Mouse (Mus musculus) neural tube, embryonic 12.5 days (tissue): ENCODE results near the gene Nab2. TPM values are rescaled to one million over a fixed set of nuclear protein-coding genes. Genes with fewer than 3 reads are reported as not detected.
A peak's percentile ranks its signal among the peaks of the same experiment; 100 is the strongest.

Source experiments
- ATAC-seq: fragments of 200-750 bp; cut with Nextera tagmentation; 2 replicates; pipeline ENCODE4 v1.8.0; 2017; ENCODE audit warnings: low read depth, mild to moderate bottlenecking, moderate TSS enrichment, moderate library complexity; ENCODE audit not compliant: low FRiP score
- H3K27ac ChIP-seq: fragments of 300-500 bp; sonication (generic); 2 replicates; pipeline ENCODE4 v1.5.1; 2016
- H3K27me3 ChIP-seq: fragments of 300-500 bp; sonication (generic); replicated peaks from 2 replicates; pipeline ENCODE4 v1.6.1; 2016; ENCODE audit warnings: mild to moderate bottlenecking
- H3K36me3 ChIP-seq: fragments of 300-500 bp; sonication (generic); 2 replicates; pipeline ENCODE4 v1.6.1; 2016; ENCODE audit warnings: mild to moderate bottlenecking
- H3K4me1 ChIP-seq: fragments of 300-500 bp; sonication (generic); 2 replicates; pipeline ENCODE4 v1.6.1; 2016
- H3K4me2 ChIP-seq: fragments of 300-500 bp; sonication (generic); replicated peaks from 2 replicates; pipeline ENCODE4 v1.6.1; 2016; ENCODE audit warnings: mild to moderate bottlenecking
- H3K4me3 ChIP-seq: fragments of 300-500 bp; sonication (generic); 2 replicates; pipeline ENCODE4 v1.5.1; 2016
- H3K9ac ChIP-seq: fragments of 300-500 bp; sonication (generic); 2 replicates; pipeline ENCODE4 v1.6.1; 2016; ENCODE audit warnings: mild to moderate bottlenecking
- H3K9me3 ChIP-seq: fragments of 300-500 bp; sonication (generic); 2 replicates; pipeline ENCODE4 v1.6.1; 2016; ENCODE audit warnings: mild to moderate bottlenecking
- WGBS: fragments of 180-500 bp; shearing (Covaris S2); methylation state at CpG from one replicate; pipeline ENCODE4 v1.1.7; 2016; 5-methylcytosine and 5-hydroxymethylcytosine counted together
- polyA plus RNA-seq: library from polyadenylated mRNA; unstranded; fragments of >200 nt; fragmentation: Nextera tagmentation; extraction: Ambion mirVana; gene quantifications from 2 replicates; pipeline ENCODE4 v1.2.1, GENCODE M21; 2016

The Nab2 gene
- polyA plus RNA-seq, 1 experiment from 2014 or later = 6.9 TPM

GRCm38 (mm10) chr10:127691053-127691452 is 22.7 kb upstream of the Nab2 start:
- Histone ChIP-seq H3K4me3 (no peak overlapping the region), H3K4me1 (no peaks in the 10 kb centered on the region), H3K4me2 (no peak overlapping the region), H3K27me3 (no peaks in the 10 kb centered on the region), H3K27ac (no peak overlapping the region), H3K9me3 (no peaks in the 10 kb centered on the region), H3K9ac (no peak overlapping the region), H3K36me3 (peaks cover 24% of the 10 kb centered on the region)
- ATAC-seq = no peak
- WGBS = 20% methylated on average over 1 of the region's 1 CpGs

GRCm38 (mm10) chr10:127682886-127683285 is 14.5 kb upstream of the Nab2 start:
- WGBS = 88% methylated on average over 6 of the region's 6 CpGs
- ATAC-seq = no peak
- H3K27me3 ChIP-seq = no peaks in the 10 kb centered on the region

GRCm38 (mm10) chr10:127679881-127680280 is 11.5 kb upstream of the Nab2 start:
- H3K4me3 ChIP-seq = no peak overlapping the region
- H3K4me1 ChIP-seq = peaks cover 12% of the 10 kb centered on the region; the same call in 1 of the 2 replicates
- no peaks in the 10 kb centered on the region for H3K27me3 ChIP-seq
- no peaks in the 10 kb centered on the region for H3K36me3 ChIP-seq
- H3K9me3 ChIP-seq = no peaks in the 10 kb centered on the region
- ATAC-seq = no peak
- WGBS = 88% methylated on average over 3 of the region's 3 CpGs
- no peak overlapping the region for H3K4me2 ChIP-seq
- no peak overlapping the region for H3K27ac ChIP-seq
- H3K9ac ChIP-seq = no peak overlapping the region

More at GRCm38 (mm10) chr10:127682886-127683285, 14.5 kb upstream of the Nab2 start:
- H3K9ac ChIP-seq = no peak overlapping the region
- 0 out of 2 replicates have a peak, but pooled peaks cover 7% of the 10 kb centered on the region for H3K4me1 ChIP-seq
- no peak overlapping the region for H3K4me2 ChIP-seq
- H3K4me3 ChIP-seq = no peak overlapping the region
- no peak overlapping the region for H3K27ac ChIP-seq
- no peaks in the 10 kb centered on the region for H3K9me3 ChIP-seq
- H3K36me3 ChIP-seq = no peaks in the 10 kb centered on the region

- Histone ChIP-seq H3K36me3 (no peaks in the 10 kb centered on the region), H3K4me1 (peaks cover 12% of the 10 kb centered on the region; the same call in 1 of the 2 replicates), H3K27me3 (no peaks in the 10 kb centered on the region), H3K9ac (no peak overlapping the region; the same call in 1 of the 2 replicates), H3K4me3 (no peak overlapping the region), H3K4me2 (no peak overlapping the region), H3K27ac (no peak overlapping the region), H3K9me3 (no peaks in the 10 kb centered on the region)
- 91% methylated on average over 1 of the region's 1 CpGs for WGBS
- ATAC-seq = no peak
Observed at GRCm38 (mm10) chr10:127679208-127679607, 10.8 kb upstream of the Nab2 start.

DNA sequence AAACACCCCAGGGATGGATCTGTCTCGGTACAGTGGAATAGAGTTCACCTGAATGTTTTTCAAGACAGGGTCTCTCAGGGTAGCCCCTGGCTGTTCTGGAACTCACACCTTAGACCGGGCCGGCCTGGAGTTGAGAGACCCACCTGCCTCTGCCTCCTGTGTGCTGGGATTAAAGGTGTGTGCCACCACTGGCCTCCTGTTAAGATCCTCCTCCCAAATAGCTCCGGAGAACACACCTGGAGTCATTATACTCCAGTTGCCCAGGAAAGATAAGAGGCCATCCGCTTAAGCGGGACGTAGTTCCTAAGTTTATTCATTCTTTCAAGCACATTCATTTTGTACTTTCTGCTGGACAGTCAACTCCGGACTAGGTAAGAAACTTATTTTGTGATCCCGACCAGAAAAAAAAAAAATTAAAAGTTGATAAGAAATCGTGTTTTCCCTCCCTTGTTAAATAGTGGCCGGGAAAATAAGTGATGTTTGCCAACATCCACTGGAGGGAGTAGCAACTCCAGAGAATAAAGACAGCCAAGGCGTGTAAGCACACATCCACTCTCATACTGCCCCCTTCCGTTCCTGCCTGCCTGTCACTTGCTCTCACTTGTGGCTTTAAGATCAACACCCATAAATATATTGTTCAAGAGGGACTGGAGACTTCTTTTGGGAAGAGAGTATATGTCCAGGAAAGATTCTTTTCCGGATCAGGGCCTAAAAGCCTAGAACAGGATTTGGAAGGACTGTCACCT is 9.4 kb upstream of the Nab2 start:
- WGBS = 15% methylated on average over 14 of the region's 14 CpGs
- Histone ChIP-seq H3K27me3 (no peaks in the 10 kb centered on the region), H3K4me2 (peak overlapping the region; percentile 89), H3K9me3 (no peaks in the 10 kb centered on the region), H3K4me1 (peaks cover 12% of the 10 kb centered on the region; the same call in 1 of the 2 replicates), H3K4me3 (peak overlapping the region; percentile 49), H3K27ac (no peak overlapping the region), H3K9ac (peak overlapping the region; percentile 65), H3K36me3 (no peaks in the 10 kb centered on the region)
- peak; percentile 22; the same call in 1 of the 2 replicates for ATAC-seq

DNA sequence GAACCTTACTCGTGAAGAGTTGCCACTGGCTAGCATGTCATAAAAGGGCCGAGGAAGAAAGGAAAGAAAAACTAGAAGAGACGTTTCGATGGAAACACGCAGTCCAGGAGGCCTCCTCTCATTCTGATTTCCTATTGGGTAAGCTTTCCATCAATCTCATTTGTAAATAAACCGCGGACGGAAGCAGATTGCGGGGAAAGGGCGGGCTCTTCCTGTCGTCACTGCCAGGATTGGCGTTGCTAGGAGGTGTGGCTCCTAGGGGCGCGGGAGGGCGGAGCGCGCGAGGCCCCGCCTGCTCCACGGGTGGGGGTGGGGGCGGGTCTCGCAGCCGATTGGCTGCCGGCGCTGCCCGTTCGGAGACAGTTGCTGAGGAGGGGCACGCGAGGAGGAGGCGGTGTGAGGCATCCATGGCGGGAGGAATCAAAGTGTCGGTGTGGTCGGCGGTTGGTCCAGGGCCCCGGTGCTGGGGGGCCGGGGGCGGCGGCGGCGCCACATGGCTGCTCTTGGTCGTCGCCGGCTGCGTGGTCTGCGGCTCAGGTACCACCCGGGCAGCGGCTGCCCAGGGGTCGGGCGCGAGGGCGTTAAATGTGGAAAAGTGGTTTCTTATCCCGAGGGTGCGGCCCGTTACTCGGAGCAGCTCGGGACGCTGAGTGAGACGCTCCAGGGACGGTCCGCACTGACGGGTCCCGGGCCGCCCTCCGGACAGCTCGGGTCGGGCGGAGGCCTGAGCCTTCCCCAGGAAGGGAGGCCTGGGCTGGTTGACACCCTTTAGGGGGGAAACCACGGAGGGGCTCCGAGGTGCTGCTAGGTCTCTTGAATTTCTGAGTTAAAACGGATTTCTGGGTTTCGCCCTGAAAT is 8.6 kb upstream of the Nab2 start:
- peak overlapping the region; percentile 89 for H3K4me2 ChIP-seq
- no peak overlapping the region for H3K27ac ChIP-seq
- peak overlapping the region; percentile 65 for H3K9ac ChIP-seq
- WGBS = under 1% methylated on average over 71 of the region's 71 CpGs
- peak overlapping the region; percentile 49 for H3K4me3 ChIP-seq
- H3K27me3 ChIP-seq = no peaks in the 10 kb centered on the region
- H3K36me3 ChIP-seq = no peaks in the 10 kb centered on the region
- peaks cover 12% of the 10 kb centered on the region; the same call in 1 of the 2 replicates for H3K4me1 ChIP-seq
- H3K9me3 ChIP-seq = no peaks in the 10 kb centered on the region
- ATAC-seq = peak; percentile 96

DNA sequence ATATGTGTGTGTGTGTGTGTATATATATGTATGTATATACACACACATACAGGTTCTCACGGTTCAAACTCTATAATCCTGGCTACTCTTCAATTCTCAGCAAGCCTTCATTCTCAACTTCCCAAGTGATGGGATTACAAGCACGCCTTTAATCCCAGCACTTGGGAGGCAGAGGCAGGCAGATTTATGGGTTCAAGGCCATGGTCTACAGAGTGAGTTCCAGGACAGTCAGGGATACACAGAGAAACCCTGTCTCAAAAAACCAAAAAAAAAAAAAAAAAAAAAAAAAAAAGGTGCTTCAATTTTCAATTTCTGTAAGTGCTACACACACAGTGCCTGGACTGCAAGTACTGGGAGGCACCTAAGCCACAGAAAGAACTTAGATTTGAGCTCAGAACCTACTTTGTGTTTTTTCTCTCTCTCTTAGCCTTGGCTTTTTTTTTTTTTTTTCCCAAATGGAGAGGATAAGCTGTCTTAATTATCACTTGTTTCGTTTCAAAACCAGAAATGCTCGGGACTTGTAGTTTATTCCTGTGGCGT is 7.6 kb upstream of the Nab2 start:
- WGBS = 61% methylated on average over 5 of the region's 5 CpGs
- H3K4me2 ChIP-seq = peak overlapping the region; percentile 89
- H3K36me3 ChIP-seq = no peaks in the 10 kb centered on the region
- H3K9ac ChIP-seq = no peak overlapping the region
- peak overlapping the region; percentile 49; the same call in 1 of the 2 replicates for H3K4me3 ChIP-seq
- no peaks in the 10 kb centered on the region for H3K27me3 ChIP-seq
- H3K4me1 ChIP-seq = peaks cover 12% of the 10 kb centered on the region; the same call in 1 of the 2 replicates
- no peak overlapping the region for H3K27ac ChIP-seq
- H3K9me3 ChIP-seq = no peaks in the 10 kb centered on the region
- ATAC-seq = no peak

DNA sequence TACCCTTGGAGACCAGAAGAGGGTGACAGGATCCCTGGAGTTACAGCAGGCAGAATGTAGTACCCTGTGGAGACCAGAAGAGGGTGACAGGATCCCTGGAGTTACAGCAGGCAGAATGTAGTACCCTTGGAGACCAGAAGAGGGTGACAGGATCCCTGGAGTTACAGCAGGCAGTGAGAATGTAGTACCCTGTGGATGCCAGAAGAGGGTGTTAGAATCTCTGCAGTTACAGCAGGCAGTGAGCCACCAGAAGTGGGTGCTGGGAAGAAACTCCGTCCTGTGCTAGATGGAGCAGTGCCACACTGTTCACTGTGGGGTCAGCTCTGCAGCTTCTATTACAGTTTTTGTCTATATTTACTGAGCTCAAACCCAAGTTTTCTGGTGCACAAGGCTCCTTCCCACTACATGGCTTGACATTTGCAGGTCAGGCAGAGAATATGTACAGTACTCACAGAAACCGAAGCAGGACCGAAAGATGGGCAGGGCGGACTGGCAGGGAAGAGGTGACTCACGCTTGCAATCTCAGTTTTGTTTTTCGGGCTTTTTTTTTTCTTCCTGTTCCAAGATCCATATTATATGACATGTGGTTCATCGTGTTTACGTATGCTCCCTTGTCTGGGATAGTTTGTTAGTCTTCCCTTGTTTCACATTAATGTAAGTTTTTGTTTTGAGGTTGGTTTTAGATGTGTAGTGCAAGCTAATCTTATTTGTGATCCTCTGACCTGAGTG is 6.6 kb upstream of the Nab2 start:
- Histone ChIP-seq H3K27ac (no peak overlapping the region), H3K4me1 (peaks cover 12% of the 10 kb centered on the region; the same call in 1 of the 2 replicates), H3K4me2 (no peak overlapping the region), H3K9ac (no peak overlapping the region), H3K9me3 (no peaks in the 10 kb centered on the region), H3K36me3 (no peaks in the 10 kb centered on the region), H3K4me3 (no peak overlapping the region), H3K27me3 (no peaks in the 10 kb centered on the region)
- ATAC-seq = no peak
- 92% methylated on average over 8 of the region's 8 CpGs for WGBS

DNA sequence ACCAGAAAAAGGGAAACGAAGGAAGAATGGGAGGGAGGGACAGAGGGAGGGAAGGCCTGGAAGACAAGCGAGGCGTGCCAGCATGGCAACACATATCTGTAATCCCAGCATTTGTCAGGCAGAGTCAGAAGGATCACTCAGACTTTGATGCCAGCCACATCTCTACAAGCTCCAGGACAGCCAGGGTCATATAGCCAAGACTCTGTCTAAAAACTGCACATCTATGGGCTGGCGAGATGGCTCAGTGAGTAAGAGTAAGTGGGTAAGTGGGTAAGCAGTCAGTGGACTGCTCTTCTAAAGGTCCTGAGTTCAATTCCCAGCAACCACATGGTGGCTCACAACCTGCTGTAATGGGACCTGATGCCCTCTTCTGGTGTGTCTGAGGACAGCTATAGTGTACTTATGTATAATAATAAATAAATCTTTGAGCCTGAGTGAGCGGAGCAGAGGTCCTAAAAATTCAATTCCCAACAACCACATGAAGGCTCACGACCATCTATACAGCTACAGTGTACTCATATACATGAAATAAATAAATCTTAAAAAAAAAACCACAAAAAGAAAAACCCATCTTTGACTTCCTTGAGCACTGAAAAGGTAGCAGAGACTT is 5.8 kb upstream of the Nab2 start:
- H3K9ac ChIP-seq = no peak overlapping the region

GRCm38 (mm10) chr10:127671276-127671675 is 2.9 kb upstream of the Nab2 start:
- H3K27me3 ChIP-seq = peaks cover 26% of the 10 kb centered on the region
- H3K27ac ChIP-seq = no peak overlapping the region
- no peak overlapping the region for H3K9ac ChIP-seq
- no peaks in the 10 kb centered on the region for H3K36me3 ChIP-seq
- ATAC-seq = no peak
- H3K4me3 ChIP-seq = no peak overlapping the region
- H3K4me1 ChIP-seq = peaks cover 19% of the 10 kb centered on the region; the same call in 1 of the 2 replicates
- H3K9me3 ChIP-seq = no peaks in the 10 kb centered on the region
- no peak overlapping the region for H3K4me2 ChIP-seq
- 48% methylated on average over 2 of the region's 2 CpGs for WGBS

More for the DNA sequence above, 5.8 kb upstream of the Nab2 start:
- H3K4me1 ChIP-seq = peaks cover 12% of the 10 kb centered on the region; the same call in 1 of the 2 replicates
- WGBS = 93% methylated on average over 6 of the region's 6 CpGs
- no peak for ATAC-seq
- H3K27me3 ChIP-seq = 0 out of 2 replicates have a peak, but pooled peaks cover 7% of the 10 kb centered on the region
- no peaks in the 10 kb centered on the region for H3K36me3 ChIP-seq
- no peak overlapping the region for H3K4me3 ChIP-seq
- H3K9me3 ChIP-seq = no peaks in the 10 kb centered on the region
- no peak overlapping the region for H3K27ac ChIP-seq
- H3K4me2 ChIP-seq = no peak overlapping the region

DNA sequence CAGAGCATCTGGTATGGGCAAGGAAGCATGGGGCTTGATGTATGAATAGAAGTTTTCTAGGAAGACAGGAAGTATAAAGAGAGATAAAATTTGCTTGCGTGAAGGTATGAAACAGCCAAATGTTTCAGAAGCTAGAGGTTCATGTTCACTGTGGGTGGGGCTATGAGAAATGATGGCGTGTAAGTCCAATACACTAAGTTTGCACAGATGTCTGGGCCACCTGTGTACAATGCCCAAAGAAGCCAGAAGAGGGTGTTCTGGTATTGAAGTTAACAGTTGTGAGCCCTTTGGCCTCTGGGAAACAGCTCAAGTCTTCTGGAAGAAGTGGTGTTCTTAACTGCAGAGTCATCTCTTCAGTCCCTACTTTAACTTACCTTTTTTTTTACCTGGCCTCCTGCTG is 1.8 kb upstream of the Nab2 start:
- 93% methylated on average over 2 of the region's 2 CpGs for WGBS
- H3K36me3 ChIP-seq = no peaks in the 10 kb centered on the region
- no peak for ATAC-seq
- no peak overlapping the region for H3K4me3 ChIP-seq
- H3K9ac ChIP-seq = no peak overlapping the region
- no peak overlapping the region for H3K27ac ChIP-seq
- H3K4me2 ChIP-seq = no peak overlapping the region
- peaks cover 29% of the 10 kb centered on the region; the same call in 1 of the 2 replicates for H3K4me1 ChIP-seq
- no peaks in the 10 kb centered on the region for H3K9me3 ChIP-seq
- H3K27me3 ChIP-seq = peaks cover 37% of the 10 kb centered on the region
